Mouse (Mus musculus) liver, adult 2 months (tissue): ENCODE data around the gene Nr5a1.

Source experiments
- CTCF ChIP-seq: fragments of 200-500 bp; IDR thresholded peaks from 2 replicates; pipeline ENCODE4 v1.5.1; 2011; ENCODE audit warnings: low read depth, low read length, control low read depth
- POLR2A ChIP-seq: fragments of 200-500 bp; IDR thresholded peaks from 2 replicates; pipeline ENCODE4 v1.6.1; 2011; ENCODE audit warnings: low read length, control low read depth; ENCODE audit not compliant: insufficient read depth; ENCODE audit errors: extremely low read depth

DNA sequence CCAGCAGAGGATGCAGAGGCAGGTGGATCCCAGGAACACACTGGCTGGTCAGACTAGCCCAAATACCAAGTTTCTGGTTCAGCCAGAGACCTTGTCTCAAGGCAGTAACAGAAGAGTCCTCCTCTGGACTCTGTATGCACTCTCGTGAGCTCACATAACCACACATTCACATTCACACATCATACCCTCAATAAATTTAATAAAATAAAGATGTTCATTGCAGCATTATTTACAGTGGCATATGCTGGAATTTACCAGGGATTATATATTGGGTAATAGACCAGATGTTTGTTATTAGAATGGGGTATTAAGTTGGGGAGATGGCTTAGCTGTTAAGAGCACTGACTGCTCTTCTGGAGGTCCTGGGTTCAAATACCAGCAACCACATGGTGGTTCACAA is 64.0 kb downstream of the Nr5a1 start:
- no peak for TF ChIP-seq CTCF
- TF ChIP-seq POLR2A = no peak
